23 mouse cellular contexts compared by ENCODE assay signal in the genomic region with DNA sequence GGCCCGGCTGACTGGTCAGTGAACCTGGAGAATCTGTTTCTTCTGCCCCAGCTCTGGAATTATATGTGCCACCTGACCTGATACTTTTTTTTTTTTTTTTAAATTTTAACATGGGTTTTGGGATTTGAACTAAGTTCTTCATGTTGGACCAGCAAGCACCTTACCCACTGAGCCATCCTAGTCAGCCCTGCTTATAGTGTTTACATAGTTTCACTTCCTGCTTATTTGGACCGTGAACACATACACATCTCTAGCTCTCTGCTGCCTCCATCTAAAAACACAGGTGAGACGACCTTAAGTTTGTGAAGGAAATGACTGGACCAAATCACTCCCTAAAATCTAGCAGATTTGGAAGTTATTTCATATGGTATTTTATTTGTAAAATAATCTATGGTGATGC. TPM values are rescaled to one million over a fixed set of nuclear protein-coding genes. Genes with fewer than 3 reads are reported as not detected.
"Had no signal": no experiment of that assay in that cellular context is flagged by ENCODE, and none has a peak within 500 bp of the region (broad histone marks: within the 10 kb centered on the region; RNA-seq: fewer than 3 reads in every experiment).

No protein-coding gene starts in this region.

- H3K36me3 ChIP-seq: liver, embryonic 13.5 days; liver, embryonic 15.5 days; lung, embryonic 15.5 days; midbrain, embryonic 10.5 days; midbrain, embryonic 12.5 days; neural tube, embryonic 12.5 days; stomach, embryonic 15.5 days had no signal

- H3K27me3 ChIP-seq: liver, embryonic 13.5 days; liver, embryonic 15.5 days; lung, embryonic 15.5 days; midbrain, embryonic 12.5 days; neural tube, embryonic 12.5 days; stomach, embryonic 15.5 days had no signal

- DNase-seq: liver, embryonic 13.5 days; liver, postnatal 0 days; lung, adult 2 months; lung, postnatal 14 days; lung, postnatal 36 days; midbrain, embryonic 14.5 days; right cerebral cortex, adult 18-20 months; right cerebral cortex, postnatal 25 days; right cerebral cortex, postnatal 4 days; spleen, adult 18-20 months; thymus, adult 2 months; thymus, postnatal 25 days; thymus, postnatal 4 days had no signal

- ATAC-seq: liver, postnatal 0 days; lung, postnatal 0 days; midbrain, embryonic 16.5 days had no signal

RNA-seq across cellular contexts. Expression of a gene that starts 58.4 kb away (rescaled TPM):
- total RNA-seq: megakaryocyte progenitor cell, adult 5-6 weeks; megakaryocyte-erythroid progenitor cell, adult 5-6 weeks had no signal
